Mouse (Mus musculus) heart, postnatal 0 days (tissue): ENCODE results near the gene Slc6a18. TPM values are rescaled to one million over a fixed set of nuclear protein-coding genes. Genes with fewer than 3 reads are reported as not detected.

ENCODE experiments used
- ATAC-seq: fragments of 200-750 bp; cut with Nextera tagmentation; 2 replicates; pipeline ENCODE4 v1.8.0; 2017; ENCODE audit warnings: low read depth, moderate number of reproducible peaks, moderate library complexity; ENCODE audit not compliant: insufficient read depth
- DNase-seq: peaks from one replicate; pipeline ENCODE4 v3.0.0-alpha.2; 2016; ENCODE audit warnings: low spot score
- H3K27ac ChIP-seq: fragments of 300-500 bp; sonication (generic); 2 replicates; pipeline ENCODE4 v1.5.1; 2014; ENCODE audit warnings: low read depth, mild to moderate bottlenecking
- H3K27me3 ChIP-seq: fragments of 300-500 bp; sonication (generic); 2 replicates; pipeline ENCODE4 v1.6.1; 2014; ENCODE audit warnings: low read length, mixed read lengths; ENCODE audit not compliant: control insufficient read depth, insufficient read depth
- H3K36me3 ChIP-seq: fragments of 300-500 bp; sonication (generic); replicated peaks from 2 replicates; pipeline ENCODE4 v1.6.1; 2014; ENCODE audit warnings: low read length, mixed read lengths; ENCODE audit not compliant: control insufficient read depth, insufficient read depth
- H3K4me1 ChIP-seq: fragments of 300-500 bp; sonication (generic); 2 replicates; pipeline ENCODE4 v1.6.1; 2014; ENCODE audit warnings: antibody characterized with exemption; ENCODE audit not compliant: control insufficient read depth, insufficient read depth
- H3K4me2 ChIP-seq: fragments of 300-500 bp; sonication (generic); 2 replicates; pipeline ENCODE4 v1.6.1; 2014; ENCODE audit warnings: low read depth, mild to moderate bottlenecking, low read length, moderate library complexity
- H3K4me3 ChIP-seq: fragments of 300-500 bp; sonication (generic); 2 replicates; pipeline ENCODE4 v1.5.1; 2014; ENCODE audit warnings: low read depth, low read length
- H3K9ac ChIP-seq: fragments of 300-500 bp; sonication (generic); replicated peaks from 2 replicates; pipeline ENCODE4 v1.6.1; 2014; ENCODE audit warnings: low read depth, low read length, mixed read lengths
- H3K9me3 ChIP-seq: fragments of 300-500 bp; sonication (generic); replicated peaks from 2 replicates; pipeline ENCODE4 v1.6.1; 2016; ENCODE audit warnings: low read length; ENCODE audit not compliant: control insufficient read depth
- CTCF ChIP-seq: IDR thresholded peaks from 2 replicates; pipeline ENCODE4 v1.5.1; 2016; ENCODE audit warnings: antibody characterized with exemption, control low read depth, low read depth
- EP300 ChIP-seq: IDR thresholded peaks from 2 replicates; pipeline ENCODE4 v1.6.1; 2016; ENCODE audit warnings: antibody characterized with exemption, low read depth
- WGBS: fragments of 180-500 bp; shearing (Covaris S2); extraction: QIAGEN DNeasy Blood & Tissue Kit; methylation state at CpG from one replicate; pipeline ENCODE4 v1.1.7; 2014; 5-methylcytosine and 5-hydroxymethylcytosine counted together
- polyA plus RNA-seq: library from polyadenylated mRNA; unstranded; fragments of >200 nt; fragmentation: Nextera tagmentation; extraction: Ambion mirVana; gene quantifications from 2 replicates; pipeline ENCODE4 v1.2.1, GENCODE M21; 2015
- total RNA-seq: library from RNA; depleted of rRNA; stranded (reverse); fragments of >200 nt; gene quantifications from 2 replicates; pipeline ENCODE4 v1.2.3, GENCODE M21; 2014; ENCODE audit warnings: low replicate concordance

The Slc6a18 gene
- total and polyA plus RNA-seq, 2 experiments from 2014 or later: not detected

GRCm38 (mm10) chr13:73693333-73693732 lies 15.5 kb upstream of the Slc6a18 start:
- no peak for TF ChIP-seq EP300
- Histone ChIP-seq H3K4me2 (no peak overlapping the region), H3K4me1 (no peaks in the 10 kb centered on the region), H3K9me3 (no peaks in the 10 kb centered on the region), H3K36me3 (no peaks in the 10 kb centered on the region), H3K4me3 (no peak overlapping the region), H3K9ac (no peak overlapping the region), H3K27me3 (no peaks in the 10 kb centered on the region), H3K27ac (no peak overlapping the region)
- WGBS: 55% methylated on average over 2 of the region's 2 CpGs
- ATAC-seq: no peak
- no peak for DNase-seq

- DNase-seq (peak; percentile 77), ATAC-seq (peak; percentile 69)
- H3K36me3 ChIP-seq: no peaks in the 10 kb centered on the region
- H3K27me3 ChIP-seq: no peaks in the 10 kb centered on the region
- no peak overlapping the region for H3K4me2 ChIP-seq
- H3K27ac ChIP-seq: no peak overlapping the region
- H3K4me3 ChIP-seq: no peak overlapping the region
- no peaks in the 10 kb centered on the region for H3K9me3 ChIP-seq
- 23% methylated on average over 10 of the region's 10 CpGs for WGBS
- H3K9ac ChIP-seq: no peak overlapping the region
- H3K4me1 ChIP-seq: no peaks in the 10 kb centered on the region
- no peak for TF ChIP-seq EP300
- TF ChIP-seq CTCF: peak; percentile 69
Observed at GRCm38 (mm10) chr13:73692249-73692868, 14.5 kb upstream of the Slc6a18 start.

- no peak for TF ChIP-seq EP300
- no peak for TF ChIP-seq CTCF
Observed at GRCm38 (mm10) chr13:73688934-73689333, 11.1 kb upstream of the Slc6a18 start.

GRCm38 (mm10) chr13:73687601-73688000 lies 9.8 kb upstream of the Slc6a18 start:
- H3K27me3 ChIP-seq: no peaks in the 10 kb centered on the region
- no peak overlapping the region for H3K9ac ChIP-seq
- no peaks in the 10 kb centered on the region for H3K36me3 ChIP-seq
- no peak overlapping the region for H3K4me3 ChIP-seq
- H3K4me1 ChIP-seq: no peaks in the 10 kb centered on the region
- ATAC-seq (no peak), DNase-seq (no peak)
- WGBS: 61% methylated on average over 3 of the region's 3 CpGs
- no peak for TF ChIP-seq EP300
- TF ChIP-seq CTCF: no peak
- H3K27ac ChIP-seq: no peak overlapping the region
- no peak overlapping the region for H3K4me2 ChIP-seq
- no peaks in the 10 kb centered on the region for H3K9me3 ChIP-seq

More at GRCm38 (mm10) chr13:73688934-73689333, 11.1 kb upstream of the Slc6a18 start:
- Histone ChIP-seq H3K27ac (no peak overlapping the region), H3K36me3 (no peaks in the 10 kb centered on the region), H3K4me3 (no peak overlapping the region), H3K27me3 (no peaks in the 10 kb centered on the region), H3K4me2 (no peak overlapping the region), H3K9me3 (no peaks in the 10 kb centered on the region), H3K9ac (no peak overlapping the region), H3K4me1 (no peaks in the 10 kb centered on the region)
- WGBS: 63% methylated on average over 4 of the region's 4 CpGs
- ATAC-seq (no peak), DNase-seq (no peak)

GRCm38 (mm10) chr13:73685502-73685901 lies 7.7 kb upstream of the Slc6a18 start:
- TF ChIP-seq CTCF (no peak), EP300 (no peak)
- Histone ChIP-seq H3K27ac (no peak overlapping the region), H3K36me3 (no peaks in the 10 kb centered on the region), H3K4me3 (no peak overlapping the region), H3K9ac (no peak overlapping the region), H3K27me3 (no peaks in the 10 kb centered on the region), H3K4me2 (no peak overlapping the region), H3K9me3 (no peaks in the 10 kb centered on the region), H3K4me1 (no peaks in the 10 kb centered on the region)
- DNase-seq (no peak), ATAC-seq (no peak)
- WGBS: 85% methylated on average over 6 of the region's 6 CpGs

- H3K4me1 ChIP-seq: no peaks in the 10 kb centered on the region
- ATAC-seq: no peak
- no peak overlapping the region for H3K9ac ChIP-seq
- no peak overlapping the region for H3K4me3 ChIP-seq
- H3K27me3 ChIP-seq: no peaks in the 10 kb centered on the region
- H3K4me2 ChIP-seq: no peak overlapping the region
- H3K9me3 ChIP-seq: no peaks in the 10 kb centered on the region
- DNase-seq: no peak
- no peak for TF ChIP-seq CTCF
- TF ChIP-seq EP300: no peak
- no peak overlapping the region for H3K27ac ChIP-seq
- no peaks in the 10 kb centered on the region for H3K36me3 ChIP-seq
- 75% methylated on average over 1 of the region's 1 CpGs for WGBS
Observed at GRCm38 (mm10) chr13:73684412-73684811, 6.6 kb upstream of the Slc6a18 start.
